Mouse (Mus musculus) spleen, embryonic (tissue): Measurements from ENCODE around the gene Sphk2.
"Not testable (repeated sequence)": the region's sequence is repeated elsewhere in the genome, so short reads cannot be mapped to it uniquely, and the experiment has no call there.

Experiments used
- CTCF ChIA-PET: fragments of 350-600 bp; sonication (Branson Sonifier 250); formaldehyde crosslinking; loops from one replicate; lab custom pipeline; 2022; lab: Charles Lee

Sphk2 gene

GRCm38 (mm10) chr7:45666161-45666560 lies 51.6 kb downstream of the Sphk2 start, which contains the start of gene Fut2:
TSS of gene Fut2 (minus strand) at chr7:45666394.
- CTCF ChIA-PET = interaction anchor here (0.9 kb wide), 1 partner anchor 15 kb away, joined by 3 read pairs; no protein-coding TSS in a partner anchor

- CTCF ChIA-PET = no interaction called here
These were observed 52.3 kb downstream of the Sphk2 start for GRCm38 (mm10) chr7:45665303-45666138.

- CTCF ChIA-PET = not testable (repeated sequence)
These were observed 56.1 kb downstream of the Sphk2 start for GRCm38 (mm10) chr7:45661702-45662101.

- CTCF ChIA-PET = no interaction called here
These were observed 56.9 kb downstream of the Sphk2 start for GRCm38 (mm10) chr7:45660746-45661478.
